Mouse (Mus musculus) MEL (cell line): ENCODE data around the gene Mprip. TPM values are rescaled to one million over a fixed set of nuclear protein-coding genes. Genes with fewer than 3 reads are reported as not detected.
A peak's percentile ranks its signal among the peaks of the same experiment; 100 is the strongest.

ENCODE experiments used
- DNase-seq: peaks from one replicate; pipeline ENCODE4 v3.0.0; 2011; ENCODE audit warnings: low read depth, low spot score
- H3K27ac ChIP-seq: 2 replicates; pipeline ENCODE4 v1.5.1; 2012; ENCODE audit warnings: low read depth, mild to moderate bottlenecking, control low read depth, low read length, moderate library complexity; ENCODE audit not compliant: control insufficient read depth
- H3K27me3 ChIP-seq, 2 experiments: fragments of 150-350 bp in 1 of 2; sonication (generic) in 1 of 2; 2 replicates each; pipeline ENCODE4 v1.6.1; 2012; ENCODE audit warnings: low read length in 2 of 2, mild to moderate bottlenecking in 2 of 2, improper control_type of control experiment in 1 of 2, moderate library complexity in 1 of 2; ENCODE audit not compliant: insufficient read depth in 2 of 2, control insufficient read depth in 1 of 2
- H3K36me3 ChIP-seq, 2 experiments: 2 replicates each; pipeline ENCODE4 v1.6.1; 2012 to 2014; ENCODE audit warnings: low read length in 2 of 2, improper control_type of control experiment in 1 of 2, inconsistent platforms in 1 of 2, mild to moderate bottlenecking in 1 of 2; ENCODE audit not compliant: insufficient read depth in 2 of 2, control insufficient read depth in 1 of 2
- H3K4me1 ChIP-seq, 2 experiments: fragments of 150-350 bp in 1 of 2; sonication (generic) in 1 of 2; 2 replicates each; pipeline ENCODE4 v1.6.1; 2012; ENCODE audit warnings: low read length in 2 of 2, improper control_type of control experiment in 1 of 2, mild to moderate bottlenecking in 1 of 2; ENCODE audit not compliant: insufficient read depth in 2 of 2, control insufficient read depth in 1 of 2
- H3K4me3 ChIP-seq, 2 experiments: fragments of 150-350 bp in 1 of 2; sonication (generic) in 1 of 2; 2 replicates each; pipeline ENCODE4 v1.5.1; 2012; ENCODE audit warnings: low read depth in 2 of 2, low read length in 2 of 2, mild to moderate bottlenecking in 2 of 2, moderate library complexity in 2 of 2, control low read depth in 1 of 2, improper control_type of control experiment in 1 of 2; ENCODE audit not compliant: control insufficient read depth in 1 of 2, insufficient read depth in 1 of 2
- H3K79me2 ChIP-seq: 2 replicates; pipeline ENCODE4 v1.6.1; 2012; ENCODE audit warnings: mild to moderate bottlenecking, low read length, moderate library complexity; ENCODE audit not compliant: control insufficient read depth, poor library complexity, insufficient read depth
- H3K9ac ChIP-seq: 2 replicates; pipeline ENCODE4 v1.6.1; 2012; ENCODE audit warnings: low read depth, mild to moderate bottlenecking, control low read depth, low read length, moderate library complexity; ENCODE audit not compliant: control insufficient read depth, poor library complexity, severe bottlenecking
- H3K9me3 ChIP-seq: fragments of 150-350 bp; sonication (generic); replicated peaks from 2 replicates; pipeline ENCODE4 v1.6.1; 2012; ENCODE audit warnings: mild to moderate bottlenecking, low read length, improper control_type of control experiment, moderate library complexity; ENCODE audit not compliant: insufficient read depth
- CHD1 ChIP-seq: IDR thresholded peaks from 2 replicates; pipeline ENCODE4 v1.6.1; 2012; ENCODE audit warnings: low read depth, mild to moderate bottlenecking, inconsistent platforms, low read length, improper control_type of control experiment
- E2F4 ChIP-seq: IDR thresholded peaks from 2 replicates; pipeline ENCODE4 v1.6.1; 2011; ENCODE audit warnings: low read depth, low read length, improper control_type of control experiment, borderline replicate concordance
- EP300 ChIP-seq, 2 experiments: IDR thresholded peaks; 2 replicates each; pipeline ENCODE4 v1.6.1; 2011; ENCODE audit warnings: improper control_type of control experiment in 2 of 2, low read length in 2 of 2, low read depth in 1 of 2, mild to moderate bottlenecking in 1 of 2
- GATA1 ChIP-seq: IDR thresholded peaks from 2 replicates; pipeline ENCODE4 v1.6.1; 2011; ENCODE audit warnings: low read depth, low read length, improper control_type of control experiment
- HCFC1 ChIP-seq: IDR thresholded peaks from 2 replicates; pipeline ENCODE4 v1.6.1; 2012; ENCODE audit warnings: low read depth, mild to moderate bottlenecking, inconsistent platforms, low read length, improper control_type of control experiment, moderate library complexity
- JUND ChIP-seq: IDR thresholded peaks from 2 replicates; pipeline ENCODE4 v1.6.1; 2011; ENCODE audit warnings: low read depth, mild to moderate bottlenecking, improper control_type of control experiment, low read length
- KAT2A ChIP-seq: conservative IDR thresholded peaks from 2 replicates; pipeline ENCODE4 v1.6.1; 2012; ENCODE audit warnings: low read depth, low read length, improper control_type of control experiment, inconsistent platforms
- MAFK ChIP-seq: IDR thresholded peaks from 2 replicates; pipeline ENCODE4 v1.6.1; 2011; ENCODE audit warnings: low read depth, mild to moderate bottlenecking, low read length, improper control_type of control experiment, borderline replicate concordance
- MAX ChIP-seq: IDR thresholded peaks from 2 replicates; pipeline ENCODE4 v1.6.1; 2011; ENCODE audit warnings: low read length, improper control_type of control experiment
- MAZ ChIP-seq: IDR thresholded peaks from 2 replicates; pipeline ENCODE4 v1.6.1; 2012; ENCODE audit warnings: low read depth, mild to moderate bottlenecking, inconsistent platforms, low read length, improper control_type of control experiment
- MXI1 ChIP-seq: IDR thresholded peaks from 2 replicates; pipeline ENCODE4 v1.6.1; 2011; ENCODE audit warnings: mild to moderate bottlenecking, low read depth, low read length, improper control_type of control experiment
- MYB ChIP-seq: IDR thresholded peaks from 2 replicates; pipeline ENCODE4 v1.6.1; 2011; ENCODE audit warnings: mild to moderate bottlenecking, low read depth, low read length, improper control_type of control experiment
- MYC ChIP-seq: IDR thresholded peaks from 2 replicates; pipeline ENCODE4 v1.6.1; 2011; ENCODE audit warnings: low read depth, mild to moderate bottlenecking, low read length, improper control_type of control experiment, moderate library complexity
- NELFE ChIP-seq: IDR thresholded peaks from 2 replicates; pipeline ENCODE4 v1.6.1; 2011; ENCODE audit warnings: low read depth, low read length, improper control_type of control experiment
- NRF1 ChIP-seq: IDR thresholded peaks from 2 replicates; pipeline ENCODE4 v1.6.1; 2014; ENCODE audit warnings: low read depth, mild to moderate bottlenecking, inconsistent platforms, low read length, improper control_type of control experiment, moderate library complexity; ENCODE audit not compliant: poor library complexity, insufficient read depth, severe bottlenecking
- POLR2A ChIP-seq, 2 experiments: IDR thresholded peaks; 2 replicates each; pipeline ENCODE4 v1.6.1; 2011 to 2012; ENCODE audit warnings: low read length in 2 of 2, mild to moderate bottlenecking in 2 of 2, control low read depth in 1 of 2, improper control_type of control experiment in 1 of 2, low read depth in 1 of 2, moderate library complexity in 1 of 2; ENCODE audit not compliant: control insufficient read depth in 1 of 2, insufficient read depth in 1 of 2, poor library complexity in 1 of 2
- POLR2AphosphoS2 ChIP-seq: IDR thresholded peaks from 2 replicates; pipeline ENCODE4 v1.6.1; 2011; ENCODE audit warnings: low read length, improper control_type of control experiment
- RAD21 ChIP-seq: IDR thresholded peaks from 2 replicates; pipeline ENCODE4 v1.6.1; 2011; ENCODE audit warnings: mild to moderate bottlenecking, low read depth, low read length, improper control_type of control experiment
- RCOR1 ChIP-seq: IDR thresholded peaks from 2 replicates; pipeline ENCODE4 v1.6.1; 2012; ENCODE audit warnings: low read depth, mild to moderate bottlenecking, inconsistent platforms, low read length, improper control_type of control experiment
- SMC3 ChIP-seq: IDR thresholded peaks from 2 replicates; pipeline ENCODE4 v1.6.1; 2011; ENCODE audit warnings: low read depth, low read length, improper control_type of control experiment
- TBP ChIP-seq: IDR thresholded peaks from 2 replicates; pipeline ENCODE4 v1.8.0; 2011; ENCODE audit warnings: low read depth, low read length, improper control_type of control experiment
- TCF12 ChIP-seq: IDR thresholded peaks from 2 replicates; pipeline ENCODE4 v1.6.1; 2014; ENCODE audit warnings: low read depth, mild to moderate bottlenecking, inconsistent platforms, low read length, improper control_type of control experiment, moderate library complexity
- USF1 ChIP-seq: IDR thresholded peaks from 2 replicates; pipeline ENCODE4 v1.6.1; 2014; ENCODE audit warnings: low read depth, mild to moderate bottlenecking, inconsistent platforms, low read length, improper control_type of control experiment, moderate library complexity
- USF2 ChIP-seq, 2 experiments: IDR thresholded peaks; 2 replicates each; pipeline ENCODE4 v1.6.1; 2011 to 2012; ENCODE audit warnings: improper control_type of control experiment in 2 of 2, low read length in 2 of 2, borderline replicate concordance in 1 of 2, inconsistent platforms in 1 of 2, low read depth in 1 of 2, mild to moderate bottlenecking in 1 of 2; ENCODE audit not compliant: insufficient read depth in 1 of 2
- ZMIZ1 ChIP-seq: IDR thresholded peaks from 2 replicates; pipeline ENCODE4 v1.6.1; 2012; ENCODE audit warnings: low read depth, mild to moderate bottlenecking, inconsistent platforms, low read length, improper control_type of control experiment, moderate library complexity
- polyA plus RNA-seq, 2 experiments: library from polyadenylated mRNA; stranded (reverse) in 1 of 2; unstranded in 1 of 2; fragments of >175 nt in 1 of 2; fragments of >200 nt in 1 of 2; gene quantifications; 2 replicates each; pipeline versions ENCODE4 v1.2.1 to v1.2.4; 2012; ENCODE audit warnings: low replicate concordance in 2 of 2, low read depth in 1 of 2; ENCODE audit not compliant: insufficient read length in 2 of 2, insufficient read depth in 1 of 2, missing spikeins in 1 of 2
- total RNA-seq: library from RNA; depleted of rRNA; stranded (reverse); fragments of 300-350 nt; gene quantifications from 2 replicates; pipeline ENCODE4 v1.2.3, GENCODE M21; 2012

Gene Mprip
- total and polyA plus RNA-seq, 3 experiments: 103 to 174 (median 142) TPM

DNA sequence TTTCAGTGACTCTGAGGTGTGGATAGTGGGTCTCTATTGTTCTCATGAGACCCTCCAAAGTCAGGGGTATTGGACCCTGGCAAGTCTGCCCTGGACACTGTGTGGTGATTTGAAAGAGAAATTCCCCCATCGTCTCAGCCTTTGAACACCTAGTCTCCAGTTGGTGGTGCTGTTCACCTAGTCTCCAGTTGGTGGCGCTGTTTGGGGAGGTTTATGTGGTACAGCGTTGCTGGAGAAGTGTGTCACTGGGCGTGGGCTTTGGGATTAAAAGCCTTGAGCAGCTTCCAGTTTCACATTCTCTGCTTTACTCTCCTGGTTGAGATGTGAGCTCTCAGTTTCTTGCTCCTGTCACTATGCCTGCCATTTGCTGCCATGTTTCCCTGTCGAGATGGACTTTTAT is 28.1 kb upstream of the Mprip start (continued):
- TF ChIP-seq TCF12: 0 out of 2 replicates have a peak, but pooled peaks have one; percentile 14
- peak; percentile 71 for TF ChIP-seq RAD21
- TF ChIP-seq CHD1: no peak
- TF ChIP-seq MXI1: 0 out of 2 replicates have a peak, but pooled peaks have one; percentile 51
- TF ChIP-seq EP300 (IDR thresholded peaks at IDR 0.05; ENCODE audit: low read depth in 1 of 2, low read length in 2 of 2): no peak
- TF ChIP-seq MAX: no peak
- TF ChIP-seq USF2 (IDR thresholded peaks at IDR 0.05; ENCODE audit: borderline replicate concordance in 1 of 2, insufficient read depth in 1 of 2, low read depth in 1 of 2, low read length in 2 of 2): no peak

DNA sequence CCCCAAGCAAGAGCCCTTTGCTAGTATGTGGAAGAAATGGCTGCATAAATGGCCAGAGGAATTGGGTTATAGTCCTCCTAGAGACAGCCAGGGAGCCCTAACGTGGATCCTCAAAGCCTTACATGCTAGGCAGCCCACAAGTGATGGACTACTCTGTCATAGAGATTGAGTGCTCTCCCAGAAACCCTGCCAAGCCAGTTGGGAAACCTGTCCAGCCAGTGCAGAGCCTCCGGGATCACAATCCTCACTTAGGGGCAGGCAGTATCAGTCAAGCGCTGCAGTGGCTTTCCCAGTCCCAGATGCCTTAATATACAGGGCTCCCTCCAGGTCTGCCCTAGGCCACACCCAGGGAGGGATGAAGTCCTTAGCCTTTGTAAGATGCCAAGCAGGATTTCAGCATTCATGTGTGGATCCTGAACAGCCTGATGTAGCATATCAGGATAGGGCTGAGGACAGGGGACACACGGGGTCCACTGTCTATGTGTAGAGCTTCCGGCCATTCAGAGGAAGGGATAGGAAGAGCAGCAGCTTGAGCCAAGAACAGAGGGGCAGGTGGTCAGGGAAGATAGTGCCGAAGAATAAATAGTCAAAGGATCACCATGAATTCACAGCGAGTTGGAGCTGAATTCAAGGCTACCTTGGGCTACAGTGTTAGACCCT is 27.0 kb upstream of the Mprip start:
- peaks cover 0 to 3% of the 10 kb centered on the region in 2 experiments; a peak in 2 of 4 replicates for H3K27me3 ChIP-seq
- no peaks in the 10 kb centered on the region for H3K79me2 ChIP-seq
- TF ChIP-seq POLR2A (IDR thresholded peaks at IDR 0.05; ENCODE audit: control insufficient read depth in 1 of 2, insufficient read depth in 1 of 2, low read depth in 1 of 2, low read length in 2 of 2, poor library complexity in 1 of 2) (no peak), MAZ (no peak), POLR2AphosphoS2 (no peak), NELFE (no peak), TBP (no peak), GATA1 (no peak), MAFK (no peak), SMC3 (no peak), USF1 (no peak), KAT2A (no peak), MYC (no peak)
- DNase-seq: no peak
- H3K4me3 ChIP-seq: no peak overlapping the region
- peaks cover 8 to 29% of the 10 kb centered on the region in 2 experiments for H3K4me1 ChIP-seq
- peaks cover 0 to 20% of the 10 kb centered on the region in 2 experiments; a peak in 2 of 4 replicates for H3K36me3 ChIP-seq
- no peaks in the 10 kb centered on the region for H3K9me3 ChIP-seq
- H3K27ac ChIP-seq: no peak overlapping the region
- no peak overlapping the region for H3K9ac ChIP-seq

- no peak overlapping the region for H3K27ac ChIP-seq
- H3K4me1 ChIP-seq: peaks cover 8 to 29% of the 10 kb centered on the region in 2 experiments
- peaks cover 0 to 20% of the 10 kb centered on the region in 2 experiments; a peak in 2 of 4 replicates for H3K36me3 ChIP-seq
- no peaks in the 10 kb centered on the region for H3K79me2 ChIP-seq
- H3K4me3 ChIP-seq: no peak overlapping the region
- no peak overlapping the region for H3K9ac ChIP-seq
- TF ChIP-seq RAD21: no peak
- no peak for TF ChIP-seq CHD1
- TF ChIP-seq ZMIZ1: no peak
- no peak for TF ChIP-seq RCOR1
- TF ChIP-seq HCFC1: no peak
- no peak for TF ChIP-seq NELFE
- no peak for TF ChIP-seq MYB
- TF ChIP-seq NRF1: no peak
- no peak for TF ChIP-seq TCF12
- TF ChIP-seq MAX: no peak
- TF ChIP-seq SMC3: no peak
- TF ChIP-seq JUND: no peak
- TF ChIP-seq E2F4: no peak
- no peaks in the 10 kb centered on the region for H3K9me3 ChIP-seq
- H3K27me3 ChIP-seq: peaks cover 0 to 3% of the 10 kb centered on the region in 2 experiments; a peak in 1 of 4 replicates
- no peak for DNase-seq
These were observed 25.8 kb upstream of the Mprip start for GRCm38 (mm10) chr11:59635251-59635795.
